Mouse (Mus musculus): ENCODE data around the gene Adamts15. TPM values are rescaled to one million over a fixed set of nuclear protein-coding genes. Genes with fewer than 3 reads are reported as not detected.

Adamts15 gene
- polyA plus RNA-seq (2011; ENCODE audit: insufficient read depth, insufficient read length, low read depth, missing spikeins): 4.6 and 5.0 TPM in 2 replicates

GRCm38 (mm10) chr9:30922197-30922894, at the start of gene Adamts15:
Gene Adamts15, minus strand, starts transcription at chr9:30922452.
- TF ChIP-seq CTCF (IDR thresholded peaks at IDR 0.05; ENCODE audit: low read depth, low read length) (no peak), POLR2A (IDR thresholded peaks at IDR 0.05; ENCODE audit: insufficient read depth, low read length) (no peak), EP300 (IDR thresholded peaks at IDR 0.05; ENCODE audit: insufficient read depth, low read depth, low read length) (no peak)
- Histone ChIP-seq H3K4me3 (ENCODE audit: low read depth, low read length) (peak within 1 kb of the TSS; percentile 64), H3K27me3 (ENCODE audit: control insufficient read depth, insufficient read depth, low read length, poor library complexity, severe bottlenecking) (peaks cover 3% of the 10 kb centered on the region; the same call in 1 of the 2 replicates), H3K36me3 (ENCODE audit: control insufficient read depth, insufficient read depth, low read length, poor library complexity, severe bottlenecking) (no peaks in the 10 kb centered on the region), H3K9ac (ENCODE audit: low read depth, poor library complexity, severe bottlenecking) (peak within 1 kb of the TSS; percentile 38), H3K9me3 (replicated peaks; ENCODE audit: control insufficient read depth, insufficient read depth, low read length, poor library complexity, severe bottlenecking) (no peaks in the 10 kb centered on the region), H3K27ac (ENCODE audit: insufficient read depth, low read length) (no peak within 1 kb of the TSS), H3K4me1 (ENCODE audit: control insufficient read depth, insufficient read depth, low read length) (no peaks in the 10 kb centered on the region)

DNA sequence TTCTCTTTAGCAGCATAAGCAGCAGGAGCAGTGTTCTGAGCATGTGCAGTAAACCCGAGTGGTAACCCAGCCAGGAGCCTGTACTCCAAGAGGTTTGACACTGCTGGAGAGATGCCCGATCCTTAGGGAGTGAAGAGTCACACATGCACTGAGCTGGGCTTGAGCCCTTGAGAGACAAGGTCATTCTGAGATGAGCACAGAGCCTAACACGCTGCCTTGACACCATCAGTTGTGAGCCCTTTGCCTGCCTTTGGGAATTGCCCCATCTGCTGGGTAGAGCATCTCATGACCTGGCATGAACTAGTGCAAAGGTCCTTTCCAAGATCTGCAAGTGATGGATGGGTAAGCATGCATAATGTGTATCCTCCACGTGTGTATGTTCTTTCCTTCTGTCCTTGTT, 49.7 kb upstream of the Adamts15 start:
- Histone ChIP-seq H3K27ac (ENCODE audit: insufficient read depth, low read length) (no peak overlapping the region), H3K4me1 (ENCODE audit: control insufficient read depth, insufficient read depth, low read length) (no peaks in the 10 kb centered on the region), H3K9ac (ENCODE audit: low read depth, poor library complexity, severe bottlenecking) (no peak overlapping the region), H3K4me3 (ENCODE audit: low read depth, low read length) (no peak overlapping the region), H3K36me3 (ENCODE audit: control insufficient read depth, insufficient read depth, low read length, poor library complexity, severe bottlenecking) (no peaks in the 10 kb centered on the region), H3K27me3 (ENCODE audit: control insufficient read depth, insufficient read depth, low read length, poor library complexity, severe bottlenecking) (no peaks in the 10 kb centered on the region), H3K9me3 (replicated peaks; ENCODE audit: control insufficient read depth, insufficient read depth, low read length, poor library complexity, severe bottlenecking) (no peaks in the 10 kb centered on the region)
- TF ChIP-seq EP300 (IDR thresholded peaks at IDR 0.05; ENCODE audit: insufficient read depth, low read depth, low read length) (no peak), POLR2A (IDR thresholded peaks at IDR 0.05; ENCODE audit: insufficient read depth, low read length) (no peak), CTCF (IDR thresholded peaks at IDR 0.05; ENCODE audit: low read depth, low read length) (no peak)

GRCm38 (mm10) chr9:30970001-30970400, 47.7 kb upstream of the Adamts15 start:
- no peak for TF ChIP-seq EP300 (IDR thresholded peaks at IDR 0.05; ENCODE audit: insufficient read depth, low read depth, low read length)
- TF ChIP-seq CTCF (IDR thresholded peaks at IDR 0.05; ENCODE audit: low read depth, low read length): no peak
- TF ChIP-seq POLR2A (IDR thresholded peaks at IDR 0.05; ENCODE audit: insufficient read depth, low read length): no peak
- no peaks in the 10 kb centered on the region for H3K27me3 ChIP-seq (ENCODE audit: control insufficient read depth, insufficient read depth, low read length, poor library complexity, severe bottlenecking)
- H3K9ac ChIP-seq (ENCODE audit: low read depth, poor library complexity, severe bottlenecking): no peak overlapping the region
- no peaks in the 10 kb centered on the region for H3K9me3 ChIP-seq (replicated peaks; ENCODE audit: control insufficient read depth, insufficient read depth, low read length, poor library complexity, severe bottlenecking)
- H3K36me3 ChIP-seq (ENCODE audit: control insufficient read depth, insufficient read depth, low read length, poor library complexity, severe bottlenecking): no peaks in the 10 kb centered on the region
- no peak overlapping the region for H3K4me3 ChIP-seq (ENCODE audit: low read depth, low read length)
- H3K4me1 ChIP-seq (ENCODE audit: control insufficient read depth, insufficient read depth, low read length): no peaks in the 10 kb centered on the region
- H3K27ac ChIP-seq (ENCODE audit: insufficient read depth, low read length): no peak overlapping the region

- no peaks in the 10 kb centered on the region for H3K9me3 ChIP-seq (replicated peaks; ENCODE audit: control insufficient read depth, insufficient read depth, low read length, poor library complexity, severe bottlenecking)
- H3K36me3 ChIP-seq (ENCODE audit: control insufficient read depth, insufficient read depth, low read length, poor library complexity, severe bottlenecking): no peaks in the 10 kb centered on the region
- H3K4me1 ChIP-seq (ENCODE audit: control insufficient read depth, insufficient read depth, low read length): no peaks in the 10 kb centered on the region
- no peaks in the 10 kb centered on the region for H3K27me3 ChIP-seq (ENCODE audit: control insufficient read depth, insufficient read depth, low read length, poor library complexity, severe bottlenecking)
- no peak overlapping the region for H3K9ac ChIP-seq (ENCODE audit: low read depth, poor library complexity, severe bottlenecking)
- no peak overlapping the region for H3K27ac ChIP-seq (ENCODE audit: insufficient read depth, low read length)
- TF ChIP-seq POLR2A (IDR thresholded peaks at IDR 0.05; ENCODE audit: insufficient read depth, low read length): no peak
- no peak for TF ChIP-seq EP300 (IDR thresholded peaks at IDR 0.05; ENCODE audit: insufficient read depth, low read depth, low read length)
- no peak for TF ChIP-seq CTCF (IDR thresholded peaks at IDR 0.05; ENCODE audit: low read depth, low read length)
- no peak overlapping the region for H3K4me3 ChIP-seq (ENCODE audit: low read depth, low read length)
Measured at GRCm38 (mm10) chr9:30968130-30968529, 45.9 kb upstream of the Adamts15 start.

GRCm38 (mm10) chr9:30966881-30967280, 44.6 kb upstream of the Adamts15 start:
- Histone ChIP-seq H3K4me1 (ENCODE audit: control insufficient read depth, insufficient read depth, low read length) (no peaks in the 10 kb centered on the region), H3K36me3 (ENCODE audit: control insufficient read depth, insufficient read depth, low read length, poor library complexity, severe bottlenecking) (no peaks in the 10 kb centered on the region), H3K9me3 (replicated peaks; ENCODE audit: control insufficient read depth, insufficient read depth, low read length, poor library complexity, severe bottlenecking) (no peaks in the 10 kb centered on the region), H3K27me3 (ENCODE audit: control insufficient read depth, insufficient read depth, low read length, poor library complexity, severe bottlenecking) (no peaks in the 10 kb centered on the region), H3K9ac (ENCODE audit: low read depth, poor library complexity, severe bottlenecking) (no peak overlapping the region), H3K4me3 (ENCODE audit: low read depth, low read length) (no peak overlapping the region), H3K27ac (ENCODE audit: insufficient read depth, low read length) (no peak overlapping the region)
- TF ChIP-seq CTCF (IDR thresholded peaks at IDR 0.05; ENCODE audit: low read depth, low read length) (no peak), EP300 (IDR thresholded peaks at IDR 0.05; ENCODE audit: insufficient read depth, low read depth, low read length) (no peak), POLR2A (IDR thresholded peaks at IDR 0.05; ENCODE audit: insufficient read depth, low read length) (no peak)

DNA sequence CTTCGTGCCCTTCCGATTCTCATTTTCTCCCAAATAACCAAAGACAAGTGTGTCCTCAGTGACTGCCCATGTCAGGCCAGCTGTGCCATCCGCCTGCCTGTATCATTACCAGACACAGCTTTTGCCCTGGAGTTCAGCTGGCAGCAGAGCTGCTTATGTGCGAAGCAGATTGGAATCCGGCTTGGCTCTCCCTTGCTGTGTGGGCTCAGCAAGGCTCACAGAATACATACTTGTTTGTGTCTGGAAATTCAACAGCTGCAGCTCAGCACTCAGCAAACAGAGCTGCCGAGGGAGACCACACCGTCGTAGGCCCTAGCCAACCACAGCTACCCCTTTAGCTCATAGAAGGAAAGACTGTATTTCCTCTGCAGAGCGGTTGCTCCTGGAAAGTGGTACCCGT, 42.4 kb upstream of the Adamts15 start:
- no peaks in the 10 kb centered on the region for H3K36me3 ChIP-seq (ENCODE audit: control insufficient read depth, insufficient read depth, low read length, poor library complexity, severe bottlenecking)
- H3K4me3 ChIP-seq (ENCODE audit: low read depth, low read length): no peak overlapping the region
- no peak overlapping the region for H3K27ac ChIP-seq (ENCODE audit: insufficient read depth, low read length)
- no peaks in the 10 kb centered on the region for H3K4me1 ChIP-seq (ENCODE audit: control insufficient read depth, insufficient read depth, low read length)
- H3K9me3 ChIP-seq (replicated peaks; ENCODE audit: control insufficient read depth, insufficient read depth, low read length, poor library complexity, severe bottlenecking): no peaks in the 10 kb centered on the region
- H3K27me3 ChIP-seq (ENCODE audit: control insufficient read depth, insufficient read depth, low read length, poor library complexity, severe bottlenecking): no peaks in the 10 kb centered on the region
- no peak overlapping the region for H3K9ac ChIP-seq (ENCODE audit: low read depth, poor library complexity, severe bottlenecking)
- no peak for TF ChIP-seq CTCF (IDR thresholded peaks at IDR 0.05; ENCODE audit: low read depth, low read length)
- TF ChIP-seq EP300 (IDR thresholded peaks at IDR 0.05; ENCODE audit: insufficient read depth, low read depth, low read length): no peak
- TF ChIP-seq POLR2A (IDR thresholded peaks at IDR 0.05; ENCODE audit: insufficient read depth, low read length): no peak

Data from ES-Bruce4 (cell line).